Mouse (Mus musculus): ENCODE measurements around the gene Fam83b.

Gene Fam83b

DNA sequence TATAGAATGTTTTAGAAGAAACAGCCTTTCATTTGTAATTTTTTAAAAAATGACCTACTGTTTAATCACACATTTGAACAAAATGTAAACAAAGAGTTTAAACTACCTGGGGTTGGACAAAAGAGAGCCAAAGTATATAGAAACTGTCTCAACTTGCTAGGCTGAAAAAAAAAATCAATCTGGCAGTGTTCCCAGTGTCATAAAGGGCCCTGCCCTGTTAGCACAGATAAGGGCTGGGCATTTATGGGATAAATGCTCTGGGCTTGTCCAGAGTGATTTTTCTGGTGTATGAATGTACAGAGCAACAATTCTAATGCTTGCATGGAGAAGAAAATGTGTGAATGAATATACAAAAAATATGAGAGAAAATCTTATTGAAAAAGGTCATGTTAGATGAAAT lies 43.8 kb downstream of the Fam83b start:
- DNase-seq (ENCODE audit: low read depth, low spot score): no peak

DNA sequence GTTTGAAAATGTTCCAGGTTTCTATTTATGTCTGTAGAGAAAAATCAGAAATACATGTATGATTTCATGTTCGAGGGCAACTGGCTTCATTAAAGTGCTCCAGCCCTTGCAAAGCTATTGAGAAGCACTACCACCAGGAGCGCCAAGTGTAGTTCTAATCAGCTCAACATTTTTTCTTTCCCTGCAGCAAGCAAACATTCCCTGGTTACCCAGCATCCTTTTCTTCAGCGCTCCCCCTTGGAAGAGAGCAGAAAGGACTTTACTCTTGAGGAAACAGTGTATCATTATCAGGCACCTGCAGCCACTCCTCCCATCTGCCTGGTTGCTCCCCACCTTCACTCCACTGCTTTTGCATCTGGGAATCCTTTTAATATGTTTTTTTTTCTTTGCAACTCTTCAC lies 45.3 kb downstream of the Fam83b start:
- no peak for DNase-seq (ENCODE audit: low read depth, low spot score)

- DNase-seq (ENCODE audit: low read depth, low spot score): no peak
Measured at GRCm38 (mm10) chr9:76518665-76519064, 48.3 kb downstream of the Fam83b start.

DNA sequence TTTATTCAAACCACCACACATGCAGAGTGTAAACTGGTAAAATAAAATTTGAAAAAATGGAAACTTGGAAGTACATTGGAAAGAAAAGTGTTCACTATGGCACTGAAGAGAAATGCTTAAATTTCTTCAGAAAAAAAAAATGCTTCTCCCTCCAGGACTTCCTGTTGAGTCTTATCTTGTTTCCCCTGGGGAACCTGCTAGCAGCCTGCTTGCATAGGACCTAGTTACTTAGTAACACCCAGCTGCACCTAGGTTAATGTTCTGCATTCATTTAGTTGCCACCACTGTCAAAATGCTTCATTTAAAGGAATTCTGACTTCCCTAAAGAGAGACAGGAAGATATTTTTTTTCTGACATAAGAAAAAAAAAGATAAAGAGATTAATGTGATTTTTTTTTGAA lies 61.3 kb downstream of the Fam83b start:
- no peak for DNase-seq (ENCODE audit: low read depth, low spot score)

DNA sequence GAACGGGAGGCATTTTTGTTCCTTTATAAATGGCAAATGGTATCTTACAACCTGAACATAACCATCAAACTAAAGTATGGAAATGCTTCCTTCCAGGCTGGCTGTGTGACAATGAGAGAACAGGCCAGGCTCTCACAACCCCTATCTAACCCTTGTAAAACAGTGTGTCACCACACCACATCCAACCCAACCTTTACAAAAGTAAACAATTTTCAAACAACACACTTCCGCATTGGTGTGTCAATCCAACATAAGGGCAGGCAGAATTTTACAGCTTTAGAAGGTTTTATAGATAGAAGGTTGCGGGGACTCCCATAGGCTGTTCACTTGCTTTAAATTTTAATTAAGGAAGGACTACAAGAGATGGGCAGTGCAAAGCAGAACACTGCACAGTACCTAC lies 77.2 kb downstream of the Fam83b start:
- no peak for DNase-seq (ENCODE audit: low read depth, low spot score)

- DNase-seq (ENCODE audit: low read depth, low spot score): no peak
Measured at GRCm38 (mm10) chr9:76480088-76480487, 86.8 kb downstream of the Fam83b start.

DNA sequence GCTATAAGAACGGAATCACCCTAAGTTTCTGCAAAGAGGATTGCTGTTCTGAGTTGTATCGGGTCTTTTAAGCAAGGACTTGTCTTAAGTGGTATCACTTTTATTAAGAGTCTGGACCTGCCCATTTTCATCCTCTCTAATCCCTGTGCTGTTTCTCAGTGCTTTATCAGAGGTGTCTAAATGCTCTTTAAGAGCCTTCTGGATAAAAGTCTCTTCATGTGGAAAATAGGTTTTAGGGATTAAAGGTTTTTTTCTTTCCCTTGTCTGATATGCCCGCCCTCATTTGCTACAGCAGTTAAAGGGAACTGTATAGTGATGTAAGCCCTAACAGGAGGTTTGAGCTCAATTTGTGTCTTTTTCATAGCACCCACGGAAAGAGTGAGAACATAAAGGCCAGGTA lies 97.4 kb downstream of the Fam83b start:
- no peak for DNase-seq (ENCODE audit: low read depth, low spot score)

- no peak for DNase-seq (ENCODE audit: low read depth, low spot score)
Measured at GRCm38 (mm10) chr9:76461547-76461946, 105.4 kb downstream of the Fam83b start.

DNA sequence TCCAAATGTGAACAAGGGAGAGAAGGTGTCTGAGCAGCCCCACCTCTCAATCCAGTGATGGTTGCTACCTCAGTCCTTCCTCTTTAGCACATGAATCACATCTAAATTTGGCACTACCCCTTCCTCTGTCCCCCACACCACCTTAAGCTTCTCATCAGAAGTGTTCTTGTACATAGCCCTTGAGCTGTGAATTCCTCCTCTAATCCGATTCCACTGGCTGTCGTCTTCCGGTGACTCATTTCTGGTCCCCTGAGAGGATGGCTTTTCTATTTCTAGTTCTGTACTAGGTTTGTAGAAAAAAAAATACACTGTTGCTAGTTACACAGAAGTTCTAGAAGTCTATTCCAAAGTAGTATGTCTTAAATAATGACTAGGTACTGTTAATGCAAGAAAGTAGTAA lies 111.2 kb downstream of the Fam83b start:
- DNase-seq (ENCODE audit: low read depth, low spot score): no peak
